Mouse (Mus musculus) G1E (cell line): ENCODE data around the gene Pnpla3.

Source experiments
- CTCF ChIP-seq: IDR thresholded peaks from 2 replicates; pipeline ENCODE4 v1.5.1; 2012; ENCODE audit warnings: low read depth, low read length, inconsistent platforms, mixed read lengths
- GATA1 ChIP-seq: IDR thresholded peaks from 2 replicates; pipeline ENCODE4 v1.6.1; 2012; ENCODE audit warnings: borderline replicate concordance, low read length, inconsistent platforms, mixed read lengths
- GATA2 ChIP-seq: IDR thresholded peaks from 2 replicates; pipeline ENCODE4 v1.6.1; 2012; ENCODE audit warnings: low read depth, low read length, inconsistent platforms, borderline replicate concordance
- POLR2AphosphoS5 ChIP-seq: IDR thresholded peaks from 2 replicates; pipeline ENCODE4 v1.6.1; 2012; ENCODE audit warnings: low read depth, low read length, inconsistent platforms; ENCODE audit not compliant: insufficient replicate concordance
- TAL1 ChIP-seq: conservative IDR thresholded peaks from 2 replicates; pipeline ENCODE4 v1.6.1; 2012; ENCODE audit warnings: low read depth, low read length, inconsistent platforms, mixed read lengths

DNA sequence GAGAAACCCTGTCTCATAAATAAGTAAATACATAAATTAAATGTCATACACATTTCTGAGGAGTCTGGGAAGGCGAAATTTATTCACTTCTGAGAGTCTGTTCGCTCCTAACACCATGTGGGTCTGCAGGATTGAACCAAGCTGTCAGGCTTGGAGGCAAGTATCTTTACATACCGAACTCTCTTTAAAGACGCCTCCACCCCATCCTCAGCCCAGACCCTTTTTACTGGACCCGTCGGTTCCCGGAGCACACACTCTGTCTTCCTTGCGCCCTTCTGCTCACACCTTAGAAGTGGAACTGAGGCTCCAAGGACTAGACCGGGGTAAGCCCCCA, 24.1 kb downstream of the Pnpla3 start:
- TF ChIP-seq CTCF (no peak), TAL1 (no peak), GATA1 (no peak), GATA2 (no peak), POLR2AphosphoS5 (no peak)
